Mouse (Mus musculus) ES-E14 (cell line): Measurements from ENCODE around the gene Gm7138. TPM values are rescaled to one million over a fixed set of nuclear protein-coding genes. Genes with fewer than 3 reads are reported as not detected.
"Not testable (repeated sequence)": the region's sequence is repeated elsewhere in the genome, so short reads cannot be mapped to it uniquely, and the experiment has no call there.

Experiments used
- DNase-seq: peaks from one replicate; pipeline ENCODE4 v3.0.0-alpha.2; 2013; ENCODE audit warnings: low read depth, low spot score
- H3K27ac ChIP-seq: 2 replicates; pipeline ENCODE4 v1.5.1; 2012; ENCODE audit warnings: low read depth, mild to moderate bottlenecking, low read length, moderate library complexity, mixed read lengths; ENCODE audit not compliant: poor library complexity, insufficient read depth, severe bottlenecking
- H3K36me3 ChIP-seq: 2 replicates; pipeline ENCODE4 v1.6.1; 2012; ENCODE audit warnings: mild to moderate bottlenecking, low read length, moderate library complexity, mixed read lengths; ENCODE audit not compliant: control insufficient read depth, poor library complexity, insufficient read depth, severe bottlenecking
- H3K4me1 ChIP-seq, 2 experiments: fragments of 150-350 bp in 1 of 2; sonication (generic) in 1 of 2; 2 replicates each; pipeline ENCODE4 v1.6.1; 2012; ENCODE audit warnings: low read length in 2 of 2, mild to moderate bottlenecking in 1 of 2, mixed read lengths in 1 of 2; ENCODE audit not compliant: control insufficient read depth in 2 of 2, insufficient read depth in 2 of 2, poor library complexity in 1 of 2
- H3K4me3 ChIP-seq, 2 experiments: fragments of 150-350 bp in 1 of 2; sonication (generic) in 1 of 2; 2 replicates each; pipeline ENCODE4 v1.5.1; 2012; ENCODE audit warnings: low read length in 2 of 2, low read depth in 1 of 2, mild to moderate bottlenecking in 1 of 2, mixed read lengths in 1 of 2; ENCODE audit not compliant: insufficient read depth in 1 of 2, poor library complexity in 1 of 2, severe bottlenecking in 1 of 2
- H3K9ac ChIP-seq: 2 replicates; pipeline ENCODE4 v1.6.1; 2012; ENCODE audit warnings: low read depth, mild to moderate bottlenecking, low read length, mixed read lengths; ENCODE audit not compliant: poor library complexity, insufficient read depth, severe bottlenecking
- H3K9me3 ChIP-seq: fragments of 150-350 bp; sonication (generic); 2 replicates; pipeline ENCODE4 v1.6.1; 2012; ENCODE audit warnings: low read depth, mild to moderate bottlenecking, low read length; ENCODE audit not compliant: control insufficient read depth, insufficient read depth
- CHD2 ChIP-seq: IDR thresholded peaks from 2 replicates; pipeline ENCODE4 v1.6.1; 2014; ENCODE audit warnings: mild to moderate bottlenecking, low read depth, low read length, inconsistent platforms
- HCFC1 ChIP-seq: IDR thresholded peaks from 2 replicates; pipeline ENCODE4 v1.6.1; 2012; ENCODE audit warnings: low read length, inconsistent platforms, borderline replicate concordance; ENCODE audit not compliant: insufficient read depth
- MAFK ChIP-seq: IDR thresholded peaks from 2 replicates; pipeline ENCODE4 v1.6.1; 2014; ENCODE audit warnings: mild to moderate bottlenecking, low read depth, low read length, inconsistent platforms; ENCODE audit not compliant: insufficient read depth
- ZC3H11A ChIP-seq: IDR thresholded peaks from 2 replicates; pipeline ENCODE4 v1.6.1; 2012; ENCODE audit warnings: low read depth, mild to moderate bottlenecking, inconsistent platforms, low read length, borderline replicate concordance
- ZNF384 ChIP-seq: IDR thresholded peaks from 2 replicates; pipeline ENCODE4 v1.6.1; 2012; ENCODE audit warnings: low read depth, low read length, inconsistent platforms
- in situ Hi-C, 2 experiments: fragments of 600-800 bp; cut with MboI; formaldehyde crosslinking; loops; one replicate each; pipeline ENCODE4 v1.15.1; 2025; ENCODE audit warnings: low sequenced_read_pairs in 2 of 2, inconsistent platforms in 1 of 2; ENCODE audit not compliant: unreplicated experiment in 2 of 2
- total RNA-seq: library from RNA; depleted of rRNA; stranded (reverse); fragments of 300-350 nt; gene quantifications from 2 replicates; pipeline ENCODE4 v1.2.3, GENCODE M21; 2012

The Gm7138 gene
- total RNA-seq, 1 experiment, result not detected

DNA sequence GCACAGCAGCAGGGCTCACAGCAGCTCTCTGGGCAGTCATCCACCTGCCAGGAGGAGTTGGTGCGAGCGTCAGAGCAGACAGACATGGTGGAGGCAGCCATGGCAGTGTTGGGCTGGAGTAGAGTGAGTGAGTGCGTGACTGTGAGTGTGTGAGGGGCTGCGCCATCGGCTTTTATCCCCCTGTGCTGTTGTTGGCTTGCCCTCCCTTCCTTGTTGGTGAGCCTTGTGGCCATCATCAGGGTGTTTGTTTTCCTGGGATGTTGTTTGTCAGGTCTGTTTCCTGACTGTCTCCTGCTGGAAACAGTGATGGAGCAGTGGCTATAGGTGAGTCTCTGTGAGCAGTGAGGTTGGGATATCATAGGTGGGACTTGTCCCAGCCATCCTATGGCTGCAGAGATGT lies 35.0 kb upstream of the Gm7138 start, which contains the start of gene Gm9507:
TSS of gene Gm9507 (minus strand) at position 101 of the 400 bp plus-strand sequence.
- Histone ChIP-seq H3K4me3 (no peak within 1 kb of the TSS), H3K9ac (no peak within 1 kb of the TSS), H3K9me3 (peaks cover 2% of the 10 kb centered on the region; the same call in 1 of the 2 replicates), H3K36me3 (no peaks in the 10 kb centered on the region), H3K27ac (no peak within 1 kb of the TSS), H3K4me1 (no peaks in the 10 kb centered on the region)
- in situ Hi-C loops, result no loop called here
- no peak for TF ChIP-seq ZC3H11A
- no peak for TF ChIP-seq CHD2
- TF ChIP-seq MAFK, result no peak
- no peak for TF ChIP-seq HCFC1
- TF ChIP-seq ZNF384, result no peak
- no peak for DNase-seq

DNA sequence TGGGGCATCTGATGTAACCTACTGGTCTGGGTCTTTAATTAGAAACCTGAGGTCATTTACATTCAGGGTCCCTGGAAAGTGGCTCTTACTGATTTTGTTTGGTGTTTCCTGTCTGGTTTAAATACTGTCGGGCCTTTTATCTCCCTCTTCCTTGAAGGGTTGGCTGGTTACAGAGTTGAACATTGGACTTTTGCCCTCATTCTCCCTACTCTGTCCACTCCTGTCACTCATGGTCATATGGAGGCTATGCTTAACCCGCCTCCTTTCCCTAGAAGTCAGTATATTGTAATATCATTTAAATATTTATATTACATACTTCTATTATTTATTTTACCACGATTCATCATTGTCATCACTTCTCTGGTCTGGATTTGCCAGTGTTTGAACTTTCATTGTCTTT lies 27.4 kb upstream of the Gm7138 start:
- Histone ChIP-seq H3K4me3 (no peak overlapping the region), H3K9ac (no peak overlapping the region), H3K9me3 (no peaks in the 10 kb centered on the region), H3K27ac (no peak overlapping the region), H3K4me1 (no peaks in the 10 kb centered on the region), H3K36me3 (no peaks in the 10 kb centered on the region)
- DNase-seq, result no peak
- TF ChIP-seq CHD2 (no peak), HCFC1 (no peak), ZC3H11A (no peak), MAFK (no peak), ZNF384 (no peak)
- in situ Hi-C loops, result no loop called here

DNA sequence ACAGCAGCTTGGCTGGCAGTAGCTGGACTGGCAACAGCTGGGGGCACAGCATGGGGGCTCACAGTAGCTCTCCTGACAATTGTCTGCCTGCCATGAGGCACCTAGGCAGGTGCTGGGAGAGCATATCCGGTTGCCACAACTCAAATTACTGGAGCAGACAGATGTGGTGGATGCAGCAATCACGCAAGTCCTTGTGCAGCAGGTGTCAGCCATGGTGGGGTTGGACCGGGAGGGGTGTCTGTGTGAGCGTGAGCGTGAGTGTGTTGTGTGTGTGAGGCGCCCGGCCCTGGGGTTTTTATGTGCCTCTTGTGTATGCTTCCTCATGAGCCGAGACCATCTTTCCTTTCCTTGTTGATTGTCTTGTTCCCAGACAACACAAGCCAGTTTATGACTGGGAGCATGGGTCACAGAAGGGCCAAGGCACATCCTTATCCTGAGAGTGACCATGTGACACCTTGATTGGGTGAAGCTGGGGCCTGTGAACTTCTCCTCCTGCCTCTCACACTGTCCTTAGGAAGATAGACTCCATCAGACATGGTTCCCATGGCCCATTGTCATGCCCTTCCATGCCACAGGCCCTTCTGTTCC lies 22.3 kb upstream of the Gm7138 start, which contains the start of gene Gm19668:
TSS of gene Gm19668 (minus strand) at position 213 of the 588 bp plus-strand sequence.
- no peaks in the 10 kb centered on the region for H3K9me3 ChIP-seq
- no peaks in the 10 kb centered on the region for H3K36me3 ChIP-seq
- DNase-seq, result no peak
- H3K27ac ChIP-seq, result no peak within 1 kb of the TSS
- TF ChIP-seq CHD2 (no peak), ZNF384 (no peak), MAFK (no peak), HCFC1 (no peak), ZC3H11A (no peak)
- in situ Hi-C loops, result no loop called here
- no peak within 1 kb of the TSS for H3K9ac ChIP-seq
- no peaks in the 10 kb centered on the region for H3K4me1 ChIP-seq
- no peak within 1 kb of the TSS for H3K4me3 ChIP-seq

DNA sequence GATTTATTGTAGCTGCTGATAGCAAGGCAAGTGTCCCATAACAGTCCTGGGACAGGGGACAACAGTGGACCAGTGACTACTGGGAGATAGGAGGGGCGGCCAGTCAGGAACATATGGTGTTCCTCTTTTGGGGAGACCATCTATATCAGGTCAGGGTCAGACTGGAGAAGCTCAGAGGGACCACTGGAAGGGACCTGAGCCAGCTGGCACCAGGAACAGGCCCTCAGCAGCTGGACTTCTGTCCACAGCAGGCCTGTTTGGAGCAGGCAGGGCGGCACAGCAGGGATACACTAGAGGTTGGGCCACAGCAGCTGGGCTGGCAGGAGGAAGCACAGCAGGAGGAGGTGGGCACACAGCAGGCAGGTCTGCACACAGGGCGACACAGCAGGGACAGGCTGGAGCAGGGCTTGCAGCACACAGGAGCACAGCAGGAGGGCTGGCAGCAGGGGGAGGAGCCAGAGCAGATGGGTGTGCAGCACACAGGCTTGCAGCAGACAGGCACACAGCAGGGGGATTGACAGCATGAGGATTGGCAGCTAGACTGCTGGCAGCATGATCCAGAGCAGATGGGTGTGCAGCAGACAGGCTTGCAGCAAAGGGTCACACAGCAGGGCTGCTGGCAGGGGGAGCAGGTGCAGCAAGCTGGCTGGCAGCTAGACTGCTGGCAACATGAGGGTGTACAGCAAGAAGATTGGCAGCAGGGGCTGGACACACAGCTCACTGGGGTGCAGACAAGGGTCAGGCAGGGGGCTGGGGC lies 21.6 kb upstream of the Gm7138 start:
- H3K9me3 ChIP-seq, H3K27ac ChIP-seq, in situ Hi-C loops, H3K9ac ChIP-seq, H3K36me3 ChIP-seq, H3K4me3 ChIP-seq, DNase-seq, H3K4me1 ChIP-seq: not testable (repeated sequence)
